Mouse (Mus musculus) bone marrow macrophage, adult 2 months (primary cell): ENCODE data around the gene Adtrp.

Source experiments
- CTCF ChIP-seq: IDR thresholded peaks from 2 replicates; pipeline ENCODE4 v1.5.1; 2012; ENCODE audit warnings: low read depth, mild to moderate bottlenecking, low read length, moderate library complexity
- POLR2A ChIP-seq: IDR thresholded peaks from 2 replicates; pipeline ENCODE4 v1.6.1; 2012; ENCODE audit warnings: mild to moderate bottlenecking, low read depth, low read length, borderline replicate concordance

DNA sequence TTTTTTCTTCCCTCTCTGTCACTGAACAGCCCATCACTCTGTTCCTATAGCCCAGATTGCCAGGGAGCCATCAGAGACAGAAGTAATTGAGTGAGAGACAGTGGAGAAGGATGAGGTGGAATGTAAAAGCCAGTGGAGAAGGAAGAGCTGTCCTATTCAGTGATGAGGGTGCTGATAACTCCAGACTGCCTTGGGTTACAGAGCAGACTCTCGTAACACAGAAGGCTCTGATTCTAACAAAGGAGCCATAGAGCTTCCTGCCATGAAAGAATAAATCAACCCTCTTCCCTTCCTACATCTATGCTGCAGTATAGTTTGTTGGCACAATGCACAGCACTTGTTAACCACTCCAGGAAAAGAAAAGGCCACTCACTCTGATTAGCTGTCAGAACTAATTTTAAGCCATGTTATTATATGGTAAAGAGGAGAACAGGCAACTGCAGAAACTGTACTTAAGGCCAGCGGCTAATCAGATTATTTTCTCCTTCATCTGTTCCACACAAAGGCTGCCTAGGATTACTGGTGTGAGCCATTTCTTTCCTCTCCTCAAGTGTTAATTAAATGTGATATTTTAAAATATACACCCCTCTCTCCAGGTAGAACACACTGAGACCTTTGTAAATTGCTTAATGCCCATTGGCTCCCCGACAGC, 3.4 kb upstream of the Adtrp start:
- TF ChIP-seq CTCF (no peak), POLR2A (no peak)
